Mouse (Mus musculus) ES-E14 (cell line): ENCODE data around the gene Sult4a1.

Experiments used
- CHD2 ChIP-seq: IDR thresholded peaks from 2 replicates; pipeline ENCODE4 v1.6.1; 2014; ENCODE audit warnings: mild to moderate bottlenecking, low read depth, low read length, inconsistent platforms
- HCFC1 ChIP-seq: IDR thresholded peaks from 2 replicates; pipeline ENCODE4 v1.6.1; 2012; ENCODE audit warnings: low read length, inconsistent platforms, borderline replicate concordance; ENCODE audit not compliant: insufficient read depth
- MAFK ChIP-seq: IDR thresholded peaks from 2 replicates; pipeline ENCODE4 v1.6.1; 2014; ENCODE audit warnings: mild to moderate bottlenecking, low read depth, low read length, inconsistent platforms; ENCODE audit not compliant: insufficient read depth
- ZC3H11A ChIP-seq: IDR thresholded peaks from 2 replicates; pipeline ENCODE4 v1.6.1; 2012; ENCODE audit warnings: low read depth, mild to moderate bottlenecking, inconsistent platforms, low read length, borderline replicate concordance

DNA sequence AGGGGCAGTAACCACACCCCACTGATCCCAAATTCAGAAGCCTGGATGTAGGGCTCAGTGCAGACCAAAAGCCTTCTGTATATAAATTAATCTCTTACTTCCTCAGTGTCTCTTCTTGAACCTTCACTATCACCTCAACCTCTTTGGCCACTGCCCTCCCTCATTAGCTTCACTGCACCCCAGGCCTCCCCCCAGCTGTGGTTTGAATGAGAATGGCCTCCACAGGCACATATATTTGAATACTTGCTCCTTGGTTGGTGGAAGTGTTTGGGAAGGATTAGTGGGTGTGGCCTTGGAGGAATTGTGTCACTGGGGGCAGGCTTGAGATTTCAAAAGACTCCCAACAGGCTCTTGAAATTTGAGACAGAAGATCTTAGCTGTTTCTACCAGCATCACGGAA, 10.9 kb upstream of the Sult4a1 start:
- TF ChIP-seq ZC3H11A: no peak
- no peak for TF ChIP-seq MAFK
- no peak for TF ChIP-seq CHD2
- TF ChIP-seq HCFC1: no peak
